Mouse (Mus musculus) cortical plate, adult 2 months (tissue): ENCODE data around the gene Cnbp.

Experiments used
- CTCF ChIP-seq: fragments of 200-500 bp; IDR thresholded peaks from 2 replicates; pipeline ENCODE4 v1.5.1; 2011; ENCODE audit warnings: mild to moderate bottlenecking, control low read depth, low read length; ENCODE audit not compliant: insufficient read depth; ENCODE audit errors: extremely low read depth
- POLR2A ChIP-seq: fragments of 200-500 bp; IDR thresholded peaks from 2 replicates; pipeline ENCODE4 v1.6.1; 2011; ENCODE audit warnings: mild to moderate bottlenecking, low read length, control low read depth; ENCODE audit not compliant: insufficient read depth; ENCODE audit errors: extremely low read depth

DNA sequence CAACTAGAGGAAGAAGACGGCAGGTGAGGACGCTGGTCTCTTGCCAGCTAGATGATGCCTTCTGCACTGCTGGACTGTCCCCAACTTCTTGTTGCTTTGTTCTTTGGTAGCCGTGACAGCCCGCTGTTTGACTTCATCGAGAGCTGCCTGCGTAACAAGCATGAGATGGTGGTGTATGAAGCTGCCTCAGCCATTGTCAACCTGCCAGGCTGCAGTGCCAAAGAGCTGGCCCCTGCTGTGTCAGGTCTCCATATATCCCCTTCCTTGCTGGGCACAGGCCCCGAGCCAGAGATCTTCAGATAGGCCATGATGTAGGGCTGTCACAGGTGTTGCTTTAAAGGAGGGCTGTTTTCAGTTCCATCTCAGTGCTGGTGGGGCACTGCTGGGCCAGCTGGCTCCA, 43.0 kb upstream of the Cnbp start:
- no peak for TF ChIP-seq POLR2A
- TF ChIP-seq CTCF, result no peak
